Mouse (Mus musculus) embryo, embryonic 11.5 days (tissue): Measurements from ENCODE around the gene Syk.

Source experiments
- DNase-seq: peaks from one replicate; pipeline ENCODE4 v3.0.0-alpha.2; 2012; ENCODE audit warnings: low read depth, low spot score

Gene Syk

GRCm38 (mm10) chr13:52566777-52567176 is 16.2 kb upstream of the Syk start:
- DNase-seq: no peak

GRCm38 (mm10) chr13:52569194-52569769 is 13.7 kb upstream of the Syk start:
- DNase-seq: no peak

- no peak for DNase-seq
These were observed 12.7 kb upstream of the Syk start for GRCm38 (mm10) chr13:52570276-52570675.

GRCm38 (mm10) chr13:52571591-52572384 is 11.2 kb upstream of the Syk start:
- no peak for DNase-seq

GRCm38 (mm10) chr13:52572451-52573446 is 10.2 kb upstream of the Syk start:
- DNase-seq: no peak

GRCm38 (mm10) chr13:52574311-52574710 is 8.7 kb upstream of the Syk start:
- no peak for DNase-seq

- DNase-seq: no peak
These were observed 7.5 kb upstream of the Syk start for GRCm38 (mm10) chr13:52575483-52575882.

- DNase-seq: no peak
These were observed 6.9 kb upstream of the Syk start for GRCm38 (mm10) chr13:52576021-52576614.

- no peak for DNase-seq
These were observed 6.1 kb upstream of the Syk start for GRCm38 (mm10) chr13:52576841-52577240.

- DNase-seq: no peak
These were observed 5.5 kb upstream of the Syk start for GRCm38 (mm10) chr13:52577326-52577920.

GRCm38 (mm10) chr13:52577939-52578338 is 5.0 kb upstream of the Syk start:
- no peak for DNase-seq

GRCm38 (mm10) chr13:52578776-52579175 is 4.2 kb upstream of the Syk start:
- no peak for DNase-seq

- DNase-seq: no peak
These were observed 481 bp upstream of the Syk start for GRCm38 (mm10) chr13:52582506-52582877.

GRCm38 (mm10) chr13:52583943-52584562 is 1.1 kb downstream of the Syk start:
- DNase-seq: no peak

- no peak for DNase-seq
These were observed 1.9 kb downstream of the Syk start for GRCm38 (mm10) chr13:52584654-52585455.

- no peak for DNase-seq
These were observed 4.8 kb downstream of the Syk start for GRCm38 (mm10) chr13:52587761-52588160.

GRCm38 (mm10) chr13:52589043-52589442 is 6.1 kb downstream of the Syk start:
- no peak for DNase-seq

GRCm38 (mm10) chr13:52591831-52592230 is 8.9 kb downstream of the Syk start:
- DNase-seq: no peak

- DNase-seq: no peak
These were observed 13.7 kb downstream of the Syk start for GRCm38 (mm10) chr13:52596692-52597091.

- no peak for DNase-seq
These were observed 14.2 kb downstream of the Syk start for GRCm38 (mm10) chr13:52597092-52597678.
